Comparison of ENCODE assay signal across 10 mouse cellular contexts in the genomic region with DNA sequence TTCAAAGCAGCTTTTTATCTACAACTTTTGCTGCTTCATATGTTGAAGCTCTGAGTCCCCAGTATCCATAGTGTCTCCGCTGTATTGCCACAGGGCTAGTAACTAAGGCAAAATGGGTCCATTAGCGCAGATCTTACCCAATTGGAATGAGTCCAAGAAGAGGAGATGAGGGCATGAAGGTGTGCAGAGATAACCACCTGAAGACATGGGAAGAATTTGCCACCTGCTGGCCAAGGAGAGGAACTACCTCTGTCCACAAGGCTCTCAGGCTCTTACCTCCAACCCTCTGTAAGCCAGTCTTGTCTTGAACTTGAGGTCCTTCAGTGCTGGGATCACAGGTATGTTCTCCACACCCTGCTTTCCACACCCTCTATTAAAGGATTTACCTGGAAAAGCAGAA. TPM values are rescaled to one million over a fixed set of nuclear protein-coding genes. Genes with fewer than 3 reads are reported as not detected.
DNase-seq lines count a peak whose midpoint lies in the region; ATAC-seq and TF ChIP-seq lines count a peak whose summit lies in the region.
"Had no signal": no experiment of that assay in that cellular context is flagged by ENCODE, and none has a peak within 500 bp of the region (broad histone marks: within the 10 kb centered on the region; RNA-seq: fewer than 3 reads in every experiment).

No protein-coding gene starts in this region.

- no peak overlapping the region for H3K9ac ChIP-seq in kidney, embryonic 15.5 days
- H3K9ac ChIP-seq in ES-Bruce4 (ENCODE audit: low read depth, poor library complexity, severe bottlenecking), result no peak overlapping the region
- H3K9ac ChIP-seq in lung, embryonic 14.5 days, result no peak overlapping the region

- TF ChIP-seq EP300 in ES-Bruce4 (IDR thresholded peaks at IDR 0.05; ENCODE audit: insufficient read depth, low read depth, low read length), result no peak

- no peaks in the 10 kb centered on the region for H3K4me1 ChIP-seq in kidney, embryonic 15.5 days
- H3K4me1 ChIP-seq in ES-Bruce4 (ENCODE audit: control insufficient read depth, insufficient read depth, low read length), result no peaks in the 10 kb centered on the region
- no peaks in the 10 kb centered on the region for H3K4me1 ChIP-seq in lung, embryonic 14.5 days (ENCODE audit: insufficient read depth)

- no peaks in the 10 kb centered on the region for H3K27me3 ChIP-seq in kidney, embryonic 15.5 days
- H3K27me3 ChIP-seq in ES-Bruce4 (ENCODE audit: control insufficient read depth, insufficient read depth, low read length, poor library complexity, severe bottlenecking), result no peaks in the 10 kb centered on the region; the same call in 1 of the 2 replicates
- no peaks in the 10 kb centered on the region for H3K27me3 ChIP-seq in lung, embryonic 14.5 days (ENCODE audit: insufficient read depth, low read length)

- peak; percentile 12 for DNase-seq in kidney, adult 18-20 months
- peak; percentile 49 for DNase-seq in brain, adult 2 months (ENCODE audit: low read depth, low spot score)
- peak; percentile 21 for DNase-seq in lung, embryonic 14.5 days
- peak; percentile 60 for DNase-seq in thymus, postnatal 4 days
- no peak for DNase-seq in frontal cortex, postnatal 36 days (ENCODE audit: low spot score in 2 of 2)
- DNase-seq in right cerebral cortex, postnatal 10 days (ENCODE audit: low spot score in 2 of 2), result no peak

- H3K36me3 ChIP-seq in kidney, embryonic 15.5 days, result no peaks in the 10 kb centered on the region
- H3K36me3 ChIP-seq in ES-Bruce4 (ENCODE audit: control insufficient read depth, insufficient read depth, low read length, poor library complexity, severe bottlenecking), result no peaks in the 10 kb centered on the region
- no peaks in the 10 kb centered on the region for H3K36me3 ChIP-seq in lung, embryonic 14.5 days (ENCODE audit: insufficient read depth)

- no peak overlapping the region for H3K4me3 ChIP-seq in kidney, embryonic 15.5 days (replicated peaks)
- no peak overlapping the region for H3K4me3 ChIP-seq in ES-Bruce4 (ENCODE audit: low read depth, low read length)
- no peak overlapping the region for H3K4me3 ChIP-seq in lung, embryonic 14.5 days (ENCODE audit: low read depth, low read length)
- H3K4me3 ChIP-seq: myocyte had no signal

- no peak overlapping the region for H3K4me2 ChIP-seq in kidney, embryonic 15.5 days
- H3K4me2 ChIP-seq in lung, embryonic 14.5 days, result no peak overlapping the region

- H3K27ac ChIP-seq in kidney, embryonic 15.5 days, result no peak overlapping the region
- H3K27ac ChIP-seq in ES-Bruce4 (ENCODE audit: insufficient read depth, low read length), result no peak overlapping the region
- no peak overlapping the region for H3K27ac ChIP-seq in lung, embryonic 14.5 days (ENCODE audit: low read depth)

- peak; percentile 33 for TF ChIP-seq CTCF in ES-Bruce4 (IDR thresholded peaks at IDR 0.05; ENCODE audit: low read depth, low read length)
- TF ChIP-seq CTCF in lung, embryonic 14.5 days (IDR thresholded peaks at IDR 0.05; ENCODE audit: low read depth), result peak; percentile 72

- 61% methylated on average over 2 of the region's 2 CpGs for WGBS in kidney, embryonic 15.5 days
- 65% methylated on average over 2 of the region's 2 CpGs for WGBS in lung, embryonic 14.5 days

- no peak for TF ChIP-seq POLR2A in ES-Bruce4 (IDR thresholded peaks at IDR 0.05; ENCODE audit: insufficient read depth, low read length)

- no peak for ATAC-seq in kidney, embryonic 15.5 days (replicated peaks; ENCODE audit: low FRiP score)
- no peak for ATAC-seq in lung, embryonic 14.5 days (ENCODE audit: insufficient read depth)

- H3K9me3 ChIP-seq in kidney, embryonic 15.5 days (replicated peaks), result no peaks in the 10 kb centered on the region
- H3K9me3 ChIP-seq in ES-Bruce4 (replicated peaks; ENCODE audit: control insufficient read depth, insufficient read depth, low read length, poor library complexity, severe bottlenecking), result no peaks in the 10 kb centered on the region
- no peaks in the 10 kb centered on the region for H3K9me3 ChIP-seq in lung, embryonic 14.5 days (ENCODE audit: low read depth, low read length)

RNA-seq across cellular contexts. Expression of a gene that starts 27.1 kb away (rescaled TPM):
- polyA plus RNA-seq in kidney, embryonic 15.5 days (2015; fragmentation: Nextera tagmentation; extraction: Ambion mirVana), result 15.5 and 15.8 TPM in 2 replicates
- polyA plus RNA-seq in ES-Bruce4 (2011; ENCODE audit: insufficient read depth, insufficient read length, low read depth, missing spikeins), result not detected in 2 replicates
- polyA plus RNA-seq in lung, embryonic 14.5 days (2014; fragmentation: Nextera tagmentation; extraction: Ambion mirVana), result 0.16 TPM in 1 of 2 replicates, not detected in the other
- polyA plus RNA-seq: heart, embryonic 14.5 days had no signal

RNA-seq across cellular contexts. Expression of a gene that starts 34.1 kb away (rescaled TPM):
- polyA plus RNA-seq in kidney, embryonic 15.5 days (2015; fragmentation: Nextera tagmentation; extraction: Ambion mirVana), result 0.18 and 0.70 TPM in 2 replicates
- polyA plus RNA-seq in ES-Bruce4 (2011; ENCODE audit: insufficient read depth, insufficient read length, low read depth, missing spikeins), result not detected in 2 replicates
- polyA plus RNA-seq in lung, embryonic 14.5 days (2014; fragmentation: Nextera tagmentation; extraction: Ambion mirVana), result not detected in 2 replicates
- polyA plus RNA-seq: heart, embryonic 14.5 days; myocyte had no signal

Comparison
In these comparisons a context has a peak if more than half of its experiments do, and no peak if none do; other contexts are left out.
1. DNase-seq: peak in kidney, adult 18-20 months (single experiment), brain, adult 2 months (single experiment), lung, embryonic 14.5 days (single experiment) and thymus, postnatal 4 days (single experiment); none in frontal cortex, postnatal 36 days (0 of 2) and right cerebral cortex, postnatal 10 days (0 of 2).
2. RNA of a gene that starts 27.1 kb away (polyA plus RNA-seq): 15.5 to 15.8 TPM in kidney, embryonic 15.5 days; 0.16 TPM in lung, embryonic 14.5 days and not detected in ES-Bruce4; every median in the first group is over 10 times any median in the second.